Mouse (Mus musculus) erythroblast, adult 5-6 weeks (primary cell): ENCODE measurements around the gene Gm47955. TPM values are rescaled to one million over a fixed set of nuclear protein-coding genes. Genes with fewer than 3 reads are reported as not detected.
"Not testable (repeated sequence)": the region's sequence is repeated elsewhere in the genome, so short reads cannot be mapped to it uniquely, and the experiment has no call there.

Experiments used
- ATAC-seq: replicated peaks from 2 replicates; pipeline ENCODE4 v1.8.0; 2016; ENCODE audit warnings: moderate number of reproducible peaks, mild to moderate bottlenecking, moderate TSS enrichment, inconsistent platforms; ENCODE audit not compliant: poor library complexity, low FRiP score, severe bottlenecking
- total RNA-seq, 2 experiments: library from RNA; stranded (forward) in 1 of 2; stranded (reverse) in 1 of 2; fragments of 150-400 nt in 1 of 2; fragments of 200-764, 138-1000 nt in 1 of 2; gene quantifications; 2 replicates each; pipeline versions ENCODE4 v1.2.3 to v1.2.4; 2015 to 2017; ENCODE audit warnings: low replicate concordance in 2 of 2

The Gm47955 gene
- total RNA-seq, 2 experiments from 2014 or later: not detected

DNA sequence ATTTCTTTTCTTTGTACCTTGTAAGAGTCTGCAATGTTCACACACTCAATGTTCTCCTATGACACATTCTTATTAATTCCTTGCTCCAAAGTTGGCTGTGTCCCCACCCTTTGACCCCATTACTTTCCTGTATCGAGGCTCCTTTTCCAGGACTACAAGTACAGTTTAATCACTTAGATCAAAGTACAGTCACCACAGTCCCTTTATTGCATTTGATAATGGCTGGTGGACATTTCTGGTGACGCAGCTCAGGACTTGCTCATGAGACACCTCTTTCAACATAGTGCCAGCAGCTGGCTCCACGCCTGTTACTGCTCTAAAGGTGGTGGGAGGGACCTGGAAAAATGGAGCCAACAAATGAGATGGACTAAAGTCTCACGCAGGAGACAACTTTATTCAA, 31.0 kb downstream of the Gm47955 start:
- ATAC-seq: no peak

DNA sequence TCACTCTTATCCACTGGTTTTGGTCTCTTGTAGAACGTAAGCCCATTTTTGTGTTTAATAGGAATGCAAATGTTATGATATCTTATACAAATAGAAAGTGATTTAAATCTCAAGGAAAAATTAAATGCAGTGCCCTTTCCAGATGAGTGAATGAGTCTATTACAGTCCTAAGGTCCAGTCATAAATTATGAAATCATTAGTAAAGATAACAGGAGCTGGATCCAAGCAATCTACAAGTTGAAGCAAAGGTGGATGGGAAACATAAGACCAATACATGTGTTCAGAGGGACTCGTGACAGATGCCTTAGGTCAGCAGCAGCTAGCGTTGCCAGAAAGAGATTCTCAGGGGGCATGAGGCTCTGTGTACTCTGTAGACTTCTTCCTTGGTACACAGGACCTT, 31.5 kb downstream of the Gm47955 start:
- no peak for ATAC-seq

DNA sequence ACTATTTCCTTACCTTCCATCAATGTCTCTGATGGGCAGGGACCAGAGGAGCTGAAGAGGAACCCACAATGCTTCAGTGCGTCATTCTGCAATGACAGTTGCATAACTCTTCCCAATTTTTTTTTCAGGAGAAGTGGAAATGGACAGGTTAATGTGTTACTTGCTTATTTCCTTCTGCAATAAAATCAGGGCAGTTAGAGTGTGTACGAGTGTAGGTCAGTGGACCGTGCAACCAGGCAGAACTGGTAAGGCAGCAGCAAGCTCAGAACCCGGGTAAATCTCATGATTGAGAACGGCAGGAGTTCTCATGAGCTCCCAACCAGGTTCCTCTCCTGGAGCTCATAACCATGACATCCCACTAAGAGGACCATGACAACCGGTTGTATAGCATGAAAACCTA, 32.0 kb downstream of the Gm47955 start:
- ATAC-seq: no peak

DNA sequence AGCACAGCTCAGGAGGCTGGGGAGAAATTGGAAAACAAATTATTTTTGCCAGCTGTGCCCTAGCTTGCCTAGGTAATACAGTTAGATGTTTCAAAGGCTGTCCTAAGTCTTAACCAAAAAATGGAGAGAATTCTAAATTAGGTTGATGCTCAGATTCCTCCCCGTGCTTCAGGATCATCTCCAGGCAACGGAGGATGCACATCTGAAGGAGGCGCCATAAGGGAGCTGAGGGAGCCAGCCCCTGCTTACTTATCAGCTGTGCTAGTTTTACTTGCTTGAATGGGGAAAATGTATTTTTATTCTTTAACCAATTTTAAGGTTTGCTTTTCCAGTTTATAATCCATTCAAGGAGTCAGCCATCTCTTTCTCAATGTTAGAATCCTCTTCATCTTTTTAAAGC, 33.9 kb downstream of the Gm47955 start:
- no peak for ATAC-seq

DNA sequence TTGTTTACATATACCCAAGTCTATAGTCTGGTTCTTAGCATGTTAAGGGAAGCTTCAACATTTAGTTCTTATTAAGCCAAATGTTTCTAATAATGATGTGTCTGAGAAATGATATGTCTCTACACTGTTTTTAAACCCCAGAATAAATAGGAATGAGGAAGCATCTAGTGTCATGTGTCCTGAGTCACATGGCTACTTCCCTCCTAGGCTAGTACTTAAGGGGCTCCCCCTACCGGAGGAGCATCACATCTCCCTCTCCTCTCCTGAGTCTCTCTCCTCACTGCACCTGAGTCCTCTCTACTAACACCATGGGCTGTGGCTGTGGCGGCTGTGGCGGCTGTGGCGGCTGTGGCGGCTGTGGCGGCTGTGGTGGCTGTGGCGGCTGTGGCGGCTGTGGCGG, 40.2 kb downstream of the Gm47955 start, which contains the start of gene Gm47959:
TSS of gene Gm47959 (plus strand) at position 243 of the 400 bp plus-strand sequence.
- ATAC-seq: not testable (repeated sequence)

DNA sequence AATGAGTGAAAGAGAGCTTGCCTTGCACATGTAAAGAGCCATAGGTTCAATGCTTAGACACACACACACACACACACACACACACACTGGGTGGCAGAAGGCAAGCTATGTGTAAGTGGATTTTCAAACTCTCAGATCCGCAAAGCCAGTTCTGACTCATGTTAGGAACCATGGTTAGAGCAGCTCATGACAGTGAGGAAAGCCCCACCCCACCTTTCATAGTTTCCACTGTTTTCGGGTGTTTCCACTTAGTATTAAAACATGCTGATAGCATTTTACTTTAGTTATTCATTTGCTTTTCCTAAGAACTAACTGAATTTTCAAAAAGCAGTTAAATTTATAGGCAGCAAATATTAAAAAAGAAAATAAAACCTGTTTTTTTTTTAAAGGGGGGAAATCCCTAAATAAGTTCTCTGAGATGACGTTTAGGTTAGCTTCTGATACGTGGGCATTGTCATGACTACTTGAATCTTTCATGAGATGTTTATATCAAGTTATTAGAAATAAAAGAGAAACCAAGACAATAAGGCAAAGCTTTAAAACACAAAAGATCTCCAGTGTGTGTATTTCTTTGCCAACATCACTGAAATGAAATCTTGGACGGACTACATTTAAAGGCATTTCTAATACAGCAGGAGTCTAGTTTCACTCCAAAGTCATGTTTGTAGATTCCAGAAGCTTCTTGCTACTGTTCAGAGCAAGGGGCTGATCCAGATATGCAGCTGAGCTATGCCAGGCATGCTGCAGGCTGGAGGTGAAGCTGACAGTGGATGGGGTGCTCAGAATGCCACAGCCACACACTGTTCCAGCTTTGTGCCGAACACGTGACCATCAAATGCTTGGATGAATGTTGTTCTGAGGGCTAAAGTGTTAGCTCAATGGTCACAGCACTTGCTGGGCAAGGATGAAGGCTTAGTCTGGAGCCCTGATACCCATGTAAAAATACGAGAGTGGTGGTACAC, 46.4 kb downstream of the Gm47955 start:
- no peak for ATAC-seq

DNA sequence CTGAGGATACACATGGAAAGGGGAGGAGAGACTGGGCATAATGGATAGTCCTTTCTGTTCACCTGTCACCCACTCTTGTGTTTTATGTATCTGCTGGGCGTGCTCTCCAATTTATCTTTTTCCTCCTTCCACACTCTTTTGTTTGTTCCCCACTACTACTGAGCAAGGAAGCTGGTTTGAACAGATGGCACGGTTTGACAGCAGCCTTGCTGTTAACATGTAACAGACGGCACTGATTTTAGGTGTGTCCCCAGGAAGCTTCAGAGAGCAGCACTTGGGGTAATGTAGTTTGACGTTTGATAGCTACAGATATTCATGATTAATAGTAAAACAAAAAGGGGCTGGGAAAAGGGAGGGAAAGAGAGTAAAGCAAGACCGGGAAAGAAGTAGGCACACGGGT, 47.4 kb downstream of the Gm47955 start:
- ATAC-seq: no peak

Other genes starting within 250 kb of the Gm47955 start
- 270 and 279 TPM in 2 replicates for gene Mff, start 235.4 kb upstream of the Gm47955 start, total RNA-seq (2015; ENCODE audit: low replicate concordance)
- gene Mff, start 235.4 kb upstream of the Gm47955 start, total RNA-seq (2017; ENCODE audit: low replicate concordance): 328 and 353 TPM in 2 replicates
- not detected in 2 replicates for gene Tm4sf20, start 191.8 kb upstream of the Gm47955 start, total RNA-seq (2015; ENCODE audit: low replicate concordance)
- not detected in 2 replicates for gene Tm4sf20, start 191.8 kb upstream of the Gm47955 start, total RNA-seq (2017; ENCODE audit: low replicate concordance)
- not detected in 2 replicates for gene Gm47791, start 189.0 kb upstream of the Gm47955 start, total RNA-seq (2015; ENCODE audit: low replicate concordance)
- not detected in 2 replicates for gene Gm47791, start 189.0 kb upstream of the Gm47955 start, total RNA-seq (2017; ENCODE audit: low replicate concordance)
- gene Agfg1, start 120.8 kb upstream of the Gm47955 start, total RNA-seq (2015; ENCODE audit: low replicate concordance): 19.9 and 20.0 TPM in 2 replicates
- 13.4 and 20.8 TPM in 2 replicates for gene Agfg1, start 120.8 kb upstream of the Gm47955 start, total RNA-seq (2017; ENCODE audit: low replicate concordance)
- gene A030005L19Rik, start 47.0 kb upstream of the Gm47955 start, total RNA-seq (2015; ENCODE audit: low replicate concordance): 1.3 TPM in 1 of 2 replicates, not detected in the other
- not detected in 2 replicates for gene A030005L19Rik, start 47.0 kb upstream of the Gm47955 start, total RNA-seq (2017; ENCODE audit: low replicate concordance)
- not detected in 2 replicates for gene A030014E15Rik, start 35.4 kb upstream of the Gm47955 start, total RNA-seq (2015; ENCODE audit: low replicate concordance)
- gene A030014E15Rik, start 35.4 kb upstream of the Gm47955 start, total RNA-seq (2017; ENCODE audit: low replicate concordance): not detected in 2 replicates
- gene Gm6217, start 28.9 kb upstream of the Gm47955 start, total RNA-seq (2015; ENCODE audit: low replicate concordance): not detected in 2 replicates
- gene Gm6217, start 28.9 kb upstream of the Gm47955 start, total RNA-seq (2017; ENCODE audit: low replicate concordance): not detected in 2 replicates
- gene A030003K21Rik, start 16.9 kb upstream of the Gm47955 start, total RNA-seq (2015; ENCODE audit: low replicate concordance): not detected in 2 replicates
- gene A030003K21Rik, start 16.9 kb upstream of the Gm47955 start, total RNA-seq (2017; ENCODE audit: low replicate concordance): not detected in 2 replicates
- gene Gm7544, start 4.3 kb upstream of the Gm47955 start, total RNA-seq (2015; ENCODE audit: low replicate concordance): not detected in 2 replicates
- gene Gm7544, start 4.3 kb upstream of the Gm47955 start, total RNA-seq (2017; ENCODE audit: low replicate concordance): not detected in 2 replicates
- gene Gm47959, start 40.3 kb downstream of the Gm47955 start, total RNA-seq (2015; ENCODE audit: low replicate concordance): not detected in 2 replicates
- not detected in 2 replicates for gene Gm47959, start 40.3 kb downstream of the Gm47955 start, total RNA-seq (2017; ENCODE audit: low replicate concordance)
- not detected in 2 replicates for gene Slc19a3, start 78.2 kb downstream of the Gm47955 start, total RNA-seq (2015; ENCODE audit: low replicate concordance)
- not detected in 2 replicates for gene Slc19a3, start 78.2 kb downstream of the Gm47955 start, total RNA-seq (2017; ENCODE audit: low replicate concordance)
- not detected in 2 replicates for gene Krtap28-10, start 82.2 kb downstream of the Gm47955 start, total RNA-seq (2015; ENCODE audit: low replicate concordance)
- gene Krtap28-10, start 82.2 kb downstream of the Gm47955 start, total RNA-seq (2017; ENCODE audit: low replicate concordance): not detected in 2 replicates
- not detected in 2 replicates for gene Gm47969, start 84.6 kb downstream of the Gm47955 start, total RNA-seq (2015; ENCODE audit: low replicate concordance)
- not detected in 2 replicates for gene Gm47969, start 84.6 kb downstream of the Gm47955 start, total RNA-seq (2017; ENCODE audit: low replicate concordance)
- gene A030005K14Rik, start 99.1 kb downstream of the Gm47955 start, total RNA-seq (2015; ENCODE audit: low replicate concordance): not detected in 2 replicates
- gene A030005K14Rik, start 99.1 kb downstream of the Gm47955 start, total RNA-seq (2017; ENCODE audit: low replicate concordance): not detected in 2 replicates
- not detected in 2 replicates for gene Krtap28-13, start 100.6 kb downstream of the Gm47955 start, total RNA-seq (2015; ENCODE audit: low replicate concordance)
- not detected in 2 replicates for gene Krtap28-13, start 100.6 kb downstream of the Gm47955 start, total RNA-seq (2017; ENCODE audit: low replicate concordance)
- gene Ccl20, start 156.5 kb downstream of the Gm47955 start, total RNA-seq (2015; ENCODE audit: low replicate concordance): not detected in 2 replicates
- gene Ccl20, start 156.5 kb downstream of the Gm47955 start, total RNA-seq (2017; ENCODE audit: low replicate concordance): not detected in 2 replicates
- not detected in 2 replicates for gene Daw1, start 199.5 kb downstream of the Gm47955 start, total RNA-seq (2015; ENCODE audit: low replicate concordance)
- gene Daw1, start 199.5 kb downstream of the Gm47955 start, total RNA-seq (2017; ENCODE audit: low replicate concordance): not detected in 2 replicates